Mouse (Mus musculus) layer of hippocampus, adult 18-20 months (tissue): Measurements from ENCODE around the gene Mmp17. TPM values are rescaled to one million over a fixed set of nuclear protein-coding genes. Genes with fewer than 3 reads are reported as not detected.
"Not testable (repeated sequence)": the region's sequence is repeated elsewhere in the genome, so short reads cannot be mapped to it uniquely, and the experiment has no call there.

Experiments used
- DNase-seq, 2 experiments: peaks; one replicate each; pipeline ENCODE4 v3.0.0; 2022; ENCODE audit warnings: low spot score in 2 of 2
- total RNA-seq, 2 experiments: library from RNA; stranded (reverse); gene quantifications; 2 replicates each; pipeline ENCODE4 v1.2.3; 2021

Mmp17 gene
- total RNA-seq, 2 experiments from 2014 or later = 123 to 130 TPM

- DNase-seq = no peak
Observed at GRCm38 (mm10) chr5:129586471-129586870, 2.5 kb downstream of the Mmp17 start.

- DNase-seq = peak in 1 of 2 experiments; percentile 44
Observed at GRCm38 (mm10) chr5:129590915-129591314, 6.9 kb downstream of the Mmp17 start.

- peak; percentile 78 to 91 for DNase-seq
Observed at GRCm38 (mm10) chr5:129594116-129595114, 10.4 kb downstream of the Mmp17 start.

- no peak for DNase-seq
Observed at GRCm38 (mm10) chr5:129602071-129602487, 18.1 kb downstream of the Mmp17 start.

- DNase-seq = no peak
Observed at GRCm38 (mm10) chr5:129607476-129607875, 23.5 kb downstream of the Mmp17 start.

- DNase-seq = peak; percentile 68 to 82
Observed at GRCm38 (mm10) chr5:129611060-129611459, 27.1 kb downstream of the Mmp17 start.

- DNase-seq = not testable (repeated sequence)
Observed at GRCm38 (mm10) chr5:129620600-129620999, 36.6 kb downstream of the Mmp17 start.

- DNase-seq = no peak
Observed at GRCm38 (mm10) chr5:129621361-129621760, 37.4 kb downstream of the Mmp17 start.

GRCm38 (mm10) chr5:129626099-129626498, 42.1 kb downstream of the Mmp17 start:
- DNase-seq = no peak

- not testable (repeated sequence) for DNase-seq
Observed at GRCm38 (mm10) chr5:129626586-129626985, 42.6 kb downstream of the Mmp17 start.

- DNase-seq = not testable (repeated sequence)
Observed at GRCm38 (mm10) chr5:129632270-129633250, 48.6 kb downstream of the Mmp17 start.

GRCm38 (mm10) chr5:129650858-129651257, 66.9 kb downstream of the Mmp17 start:
- no peak for DNase-seq

- DNase-seq = no peak
Observed at GRCm38 (mm10) chr5:129657016-129657415, 73.0 kb downstream of the Mmp17 start.

- no peak for DNase-seq
Observed at GRCm38 (mm10) chr5:129657931-129658330, 74.0 kb downstream of the Mmp17 start.

Other genes starting within 250 kb of the Mmp17 start
- 100 to 1,000 TPM; 102 to 119 TPM for gene Sfswap, start 82.9 kb upstream of the Mmp17 start, total RNA-seq
- gene Zfp11, start 85.9 kb downstream of the Mmp17 start, total RNA-seq = 1 to 10 TPM; 6.7 to 7.3 TPM
- not detected for gene Sept14, start 124.3 kb downstream of the Mmp17 start, total RNA-seq
- 10 to 100 TPM; 77.8 to 85.9 TPM for gene Mrps17, start 131.3 kb downstream of the Mmp17 start, total RNA-seq
- gene Nipsnap2, start 140.9 kb downstream of the Mmp17 start, total RNA-seq = 10 to 100 TPM; 78.8 to 79.8 TPM
- 10 to 100 TPM; 27.7 to 29.7 TPM for gene Psph, start 203.3 kb downstream of the Mmp17 start, total RNA-seq